Mouse (Mus musculus) bone marrow, adult 2 months (tissue): ENCODE data around the gene Psme4. TPM values are rescaled to one million over a fixed set of nuclear protein-coding genes. Genes with fewer than 3 reads are reported as not detected.

Experiments used
- H3K27ac ChIP-seq: fragments of 200-500 bp; 2 replicates; pipeline ENCODE4 v1.5.1; 2012; ENCODE audit warnings: low read depth, mild to moderate bottlenecking, control low read depth, inconsistent platforms, low read length; ENCODE audit not compliant: control insufficient read depth, poor library complexity, insufficient read depth
- H3K4me1 ChIP-seq: fragments of 200-500 bp; 2 replicates; pipeline ENCODE4 v1.6.1; 2011; ENCODE audit warnings: low read length; ENCODE audit not compliant: control insufficient read depth, insufficient read depth
- H3K4me3 ChIP-seq: fragments of 200-500 bp; replicated peaks from 2 replicates; pipeline ENCODE3; 2011; ENCODE audit warnings: mild to moderate bottlenecking, low read depth, low read length, control low read depth; ENCODE audit not compliant: control insufficient read depth
- CTCF ChIP-seq: fragments of 200-500 bp; IDR thresholded peaks from 2 replicates; pipeline ENCODE4 v1.5.1; 2011; ENCODE audit warnings: low read length, control low read depth; ENCODE audit not compliant: control insufficient read depth, insufficient read depth
- POLR2A ChIP-seq: fragments of 200-500 bp; IDR thresholded peaks from 2 replicates; pipeline ENCODE4 v1.6.1; 2011; ENCODE audit warnings: low read depth, mild to moderate bottlenecking, control low read depth, low read length, borderline replicate concordance; ENCODE audit not compliant: control insufficient read depth
- WGBS: fragments of 180-500 bp; shearing (Covaris S2); methylation state at CpG from one replicate; pipeline ENCODE4 v1.1.7; 2018; 5-methylcytosine and 5-hydroxymethylcytosine counted together
- polyA plus RNA-seq: library from polyadenylated mRNA; stranded (reverse); fragments of >200 nt; gene quantifications from 2 replicates; pipeline ENCODE4 v1.2.4, GENCODE M21; 2011; ENCODE audit warnings: low replicate concordance; ENCODE audit not compliant: missing spikeins, insufficient read depth, insufficient read length

The Psme4 gene
- polyA plus RNA-seq, 1 experiment, result 28.5 TPM

GRCm38 (mm10) chr11:30754855-30755530 is 16.5 kb upstream of the Psme4 start:
- H3K4me3 ChIP-seq, result no peak overlapping the region

GRCm38 (mm10) chr11:30761381-30761780 is 10.1 kb upstream of the Psme4 start:
- TF ChIP-seq POLR2A, result no peak
- TF ChIP-seq CTCF, result no peak
- no peak overlapping the region for H3K27ac ChIP-seq
- 80% methylated on average over 7 of the region's 7 CpGs for WGBS
- no peak overlapping the region for H3K4me3 ChIP-seq
- no peaks in the 10 kb centered on the region for H3K4me1 ChIP-seq

More at GRCm38 (mm10) chr11:30754855-30755530, 16.5 kb upstream of the Psme4 start:
- TF ChIP-seq CTCF, result no peak
- TF ChIP-seq POLR2A, result no peak
- WGBS, result 2% methylated on average over 62 of the region's 66 CpGs
- Histone ChIP-seq H3K27ac (no peak overlapping the region), H3K4me1 (no peaks in the 10 kb centered on the region)

GRCm38 (mm10) chr11:30761891-30762290 is 9.6 kb upstream of the Psme4 start:
- no peak overlapping the region for H3K4me3 ChIP-seq
- H3K4me1 ChIP-seq, result no peaks in the 10 kb centered on the region
- no peak for TF ChIP-seq CTCF
- no peak for TF ChIP-seq POLR2A
- H3K27ac ChIP-seq, result no peak overlapping the region
- WGBS, result 60% methylated on average over 1 of the region's 1 CpGs

- 65% methylated on average over 1 of the region's 1 CpGs for WGBS
- H3K27ac ChIP-seq, result no peak overlapping the region
- H3K4me1 ChIP-seq, result no peaks in the 10 kb centered on the region
- no peak for TF ChIP-seq CTCF
- no peak for TF ChIP-seq POLR2A
- no peak overlapping the region for H3K4me3 ChIP-seq
These were observed 6.5 kb upstream of the Psme4 start for GRCm38 (mm10) chr11:30765076-30765475.

- 55% methylated on average over 3 of the region's 3 CpGs for WGBS
- H3K4me3 ChIP-seq, result no peak overlapping the region
- no peak overlapping the region for H3K27ac ChIP-seq
- TF ChIP-seq CTCF (no peak), POLR2A (no peak)
- no peaks in the 10 kb centered on the region; the same call in 1 of the 2 replicates for H3K4me1 ChIP-seq
These were observed 709 bp upstream of the Psme4 start for GRCm38 (mm10) chr11:30770817-30771216.

- peak overlapping the region; percentile 74 for H3K4me3 ChIP-seq
- H3K27ac ChIP-seq, result peak overlapping the region; percentile 81
- no peaks in the 10 kb centered on the region; the same call in 1 of the 2 replicates for H3K4me1 ChIP-seq
- under 1% methylated on average over 64 of the region's 64 CpGs for WGBS
- TF ChIP-seq POLR2A (no peak), CTCF (no peak)
These were observed 517 bp downstream of the Psme4 start for GRCm38 (mm10) chr11:30771904-30772581.

- Histone ChIP-seq H3K4me1 (no peaks in the 10 kb centered on the region; the same call in 1 of the 2 replicates), H3K27ac (no peak overlapping the region), H3K4me3 (peak overlapping the region; percentile 74)
- TF ChIP-seq CTCF (no peak), POLR2A (no peak)
- 4% methylated on average over 21 of the region's 21 CpGs for WGBS
These were observed 1.4 kb downstream of the Psme4 start for GRCm38 (mm10) chr11:30772777-30773417.

GRCm38 (mm10) chr11:30774638-30775037 is 3.1 kb downstream of the Psme4 start:
- WGBS, result 80% methylated on average over 1 of the region's 1 CpGs
- no peak for TF ChIP-seq CTCF
- no peak for TF ChIP-seq POLR2A
- Histone ChIP-seq H3K27ac (no peak overlapping the region), H3K4me1 (no peaks in the 10 kb centered on the region; the same call in 1 of the 2 replicates), H3K4me3 (no peak overlapping the region)
